Mouse (Mus musculus): ENCODE measurements at regions not wholly inside any gene's neighbourhood (a gene's known extent, or its start where the extent isn't known, plus 50 kb on each side); places are given as distances from the start of the nearest gene placed in this dataset.

- TF ChIP-seq CTCF (IDR thresholded peaks at IDR 0.05; ENCODE audit: low read depth) (no peak), EP300 (optimal IDR thresholded peaks at IDR 0.05) (no peak)
- no peak overlapping the region for H3K27ac ChIP-seq (replicated peaks)
- no peak overlapping the region for H3K4me2 ChIP-seq (replicated peaks; ENCODE audit: low read depth)
- no peak overlapping the region for H3K4me3 ChIP-seq (ENCODE audit: low read depth, low read length)
- H3K36me3 ChIP-seq (ENCODE audit: control insufficient read depth, insufficient read depth, low read length) = no peaks in the 10 kb centered on the region
- no peaks in the 10 kb centered on the region for H3K4me1 ChIP-seq (replicated peaks; ENCODE audit: control insufficient read depth, insufficient read depth)
- WGBS = 57% methylated on average over 1 of the region's 1 CpGs
- ATAC-seq (ENCODE audit: low FRiP score, low TSS enrichment) (peak; percentile 28), DNase-seq (ENCODE audit: low spot score) (peak; percentile 25)
- no peak overlapping the region for H3K9ac ChIP-seq (ENCODE audit: low read length)
- H3K27me3 ChIP-seq (ENCODE audit: control insufficient read depth, insufficient read depth, low read length) = no peaks in the 10 kb centered on the region
- no peaks in the 10 kb centered on the region for H3K9me3 ChIP-seq (ENCODE audit: control insufficient read depth, low read length)
These were observed 177.4 kb downstream of the Shq1 start for GRCm38 (mm10) chr6:100493558-100493957.

GRCm38 (mm10) chr6:100491811-100492210 lies 179.1 kb downstream of the Shq1 start:
- no peaks in the 10 kb centered on the region for H3K27me3 ChIP-seq (ENCODE audit: control insufficient read depth, insufficient read depth, low read length)
- TF ChIP-seq EP300 (optimal IDR thresholded peaks at IDR 0.05) (no peak), CTCF (IDR thresholded peaks at IDR 0.05; ENCODE audit: low read depth) (no peak)
- no peaks in the 10 kb centered on the region for H3K4me1 ChIP-seq (replicated peaks; ENCODE audit: control insufficient read depth, insufficient read depth)
- no peak overlapping the region for H3K4me2 ChIP-seq (replicated peaks; ENCODE audit: low read depth)
- DNase-seq (ENCODE audit: low spot score) (no peak), ATAC-seq (ENCODE audit: low FRiP score, low TSS enrichment) (no peak)
- WGBS = 63% methylated on average over 6 of the region's 6 CpGs
- no peaks in the 10 kb centered on the region for H3K36me3 ChIP-seq (ENCODE audit: control insufficient read depth, insufficient read depth, low read length)
- no peaks in the 10 kb centered on the region for H3K9me3 ChIP-seq (ENCODE audit: control insufficient read depth, low read length)
- no peak overlapping the region for H3K4me3 ChIP-seq (ENCODE audit: low read depth, low read length)
- no peak overlapping the region for H3K27ac ChIP-seq (replicated peaks)
- H3K9ac ChIP-seq (ENCODE audit: low read length) = no peak overlapping the region

DNA sequence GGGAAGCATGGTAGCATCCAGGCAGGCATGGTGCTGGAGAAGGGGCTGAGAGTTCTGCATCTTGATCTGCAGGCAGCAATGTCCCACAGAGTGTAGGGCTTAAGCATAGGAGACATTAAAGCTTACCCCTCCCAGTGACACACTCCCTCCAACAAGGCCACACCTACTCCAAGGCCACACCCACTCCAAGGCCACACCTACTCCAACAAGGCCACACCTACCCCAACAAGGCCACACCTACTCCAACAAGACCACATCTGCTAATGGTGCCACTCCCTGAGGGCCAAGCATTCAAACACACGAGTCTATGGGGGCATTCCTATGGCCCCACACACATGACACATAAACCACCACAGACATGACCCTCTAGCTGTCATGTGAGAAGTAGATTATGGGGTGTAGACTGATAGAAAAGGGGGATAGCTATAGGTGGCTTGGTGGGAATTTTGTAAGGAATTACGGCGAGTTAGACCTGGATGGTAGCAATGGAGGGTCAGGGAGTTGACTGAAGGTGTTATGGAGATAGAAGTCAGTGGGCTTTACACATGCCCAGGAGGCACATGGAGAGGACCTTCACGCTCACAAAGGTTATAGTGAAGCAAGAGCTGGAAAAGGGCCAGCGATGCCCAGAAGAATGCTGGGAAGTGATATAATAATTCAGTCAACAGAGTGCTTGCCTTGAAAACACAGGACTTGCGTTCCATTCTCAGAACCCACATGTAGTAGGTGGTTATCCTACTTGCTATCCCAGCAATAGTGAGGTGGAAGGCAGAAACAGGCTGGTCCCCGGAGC lies 179.8 kb downstream of the Shq1 start:
- WGBS = 86% methylated on average over 7 of the region's 7 CpGs
- no peak overlapping the region for H3K27ac ChIP-seq (replicated peaks)
- no peaks in the 10 kb centered on the region for H3K36me3 ChIP-seq (ENCODE audit: control insufficient read depth, insufficient read depth, low read length)
- no peaks in the 10 kb centered on the region for H3K27me3 ChIP-seq (ENCODE audit: control insufficient read depth, insufficient read depth, low read length)
- H3K4me2 ChIP-seq (replicated peaks; ENCODE audit: low read depth) = no peak overlapping the region
- H3K9ac ChIP-seq (ENCODE audit: low read length) = no peak overlapping the region
- H3K4me3 ChIP-seq (ENCODE audit: low read depth, low read length) = no peak overlapping the region
- no peak for TF ChIP-seq CTCF (IDR thresholded peaks at IDR 0.05; ENCODE audit: low read depth)
- no peak for TF ChIP-seq EP300 (optimal IDR thresholded peaks at IDR 0.05)
- H3K9me3 ChIP-seq (ENCODE audit: control insufficient read depth, low read length) = no peaks in the 10 kb centered on the region
- ATAC-seq (ENCODE audit: low FRiP score, low TSS enrichment) (no peak; the same call in 1 of the 2 replicates), DNase-seq (ENCODE audit: low spot score) (no peak)
- no peaks in the 10 kb centered on the region for H3K4me1 ChIP-seq (replicated peaks; ENCODE audit: control insufficient read depth, insufficient read depth)

- Histone ChIP-seq H3K9ac (ENCODE audit: low read length) (no peak overlapping the region), H3K27me3 (ENCODE audit: control insufficient read depth, insufficient read depth, low read length) (peaks cover 4% of the 10 kb centered on the region; the same call in 1 of the 2 replicates), H3K9me3 (ENCODE audit: control insufficient read depth, low read length) (no peaks in the 10 kb centered on the region), H3K4me2 (replicated peaks; ENCODE audit: low read depth) (no peak overlapping the region), H3K4me1 (replicated peaks; ENCODE audit: control insufficient read depth, insufficient read depth) (0 out of 2 replicates have a peak, but pooled peaks cover 3% of the 10 kb centered on the region), H3K27ac (replicated peaks) (no peak overlapping the region), H3K4me3 (ENCODE audit: low read depth, low read length) (no peak overlapping the region), H3K36me3 (ENCODE audit: control insufficient read depth, insufficient read depth, low read length) (no peaks in the 10 kb centered on the region)
- ATAC-seq (ENCODE audit: low FRiP score, low TSS enrichment) (no peak), DNase-seq (ENCODE audit: low spot score) (no peak)
- WGBS = 72% methylated on average over 3 of the region's 3 CpGs
- TF ChIP-seq CTCF (IDR thresholded peaks at IDR 0.05; ENCODE audit: low read depth) (no peak), EP300 (optimal IDR thresholded peaks at IDR 0.05) (no peak)
These were observed 187.1 kb downstream of the Shq1 start for GRCm38 (mm10) chr6:100483836-100484235.

- ATAC-seq (ENCODE audit: low FRiP score, low TSS enrichment) (0 out of 2 replicates have a peak, but pooled peaks have one; percentile 18), DNase-seq (ENCODE audit: low spot score) (peak; percentile 21)
- Histone ChIP-seq H3K4me2 (replicated peaks; ENCODE audit: low read depth) (0 out of 2 replicates have a peak overlapping the region, but pooled peaks have one; percentile 14), H3K36me3 (ENCODE audit: control insufficient read depth, insufficient read depth, low read length) (no peaks in the 10 kb centered on the region), H3K9me3 (ENCODE audit: control insufficient read depth, low read length) (no peaks in the 10 kb centered on the region), H3K4me3 (ENCODE audit: low read depth, low read length) (no peak overlapping the region), H3K27ac (replicated peaks) (no peak overlapping the region), H3K4me1 (replicated peaks; ENCODE audit: control insufficient read depth, insufficient read depth) (0 out of 2 replicates have a peak, but pooled peaks cover 3% of the 10 kb centered on the region), H3K9ac (ENCODE audit: low read length) (no peak overlapping the region), H3K27me3 (ENCODE audit: control insufficient read depth, insufficient read depth, low read length) (peaks cover 4% of the 10 kb centered on the region; the same call in 1 of the 2 replicates)
- TF ChIP-seq EP300 (optimal IDR thresholded peaks at IDR 0.05) (no peak), CTCF (IDR thresholded peaks at IDR 0.05; ENCODE audit: low read depth) (no peak)
- 8% methylated on average over 14 of the region's 14 CpGs for WGBS
These were observed 187.7 kb downstream of the Shq1 start for GRCm38 (mm10) chr6:100483084-100483810.
